ENCODE assay signal across 8 mouse cellular contexts in genomic region chr3:55112710-55113415, GRCm38 (mm10). TPM values are rescaled to one million over a fixed set of nuclear protein-coding genes. Genes with fewer than 3 reads are reported as not detected.
A peak's percentile ranks its signal among the peaks of the same experiment; 100 is the strongest.
DNase-seq lines count a peak whose midpoint lies in the region; ATAC-seq and TF ChIP-seq lines count a peak whose summit lies in the region.

No protein-coding gene starts in this region.

- 9% methylated on average over 16 of the region's 16 CpGs for WGBS in thymus, adult 2 months
- 11% methylated on average over 16 of the region's 16 CpGs for WGBS in embryonic facial prominence, embryonic 13.5 days

- no peaks in the 10 kb centered on the region for H3K27me3 ChIP-seq in thymus, adult 2 months (ENCODE audit: control insufficient read depth, insufficient read depth, low read length)
- H3K27me3 ChIP-seq in embryonic facial prominence, embryonic 13.5 days = no peaks in the 10 kb centered on the region

- no peak for TF ChIP-seq POLR2A in thymus, adult 2 months (IDR thresholded peaks at IDR 0.05; ENCODE audit: control insufficient read depth, extremely low read depth, insufficient read depth, low read length, poor library complexity)

- peak overlapping the region; percentile 98 for H3K9ac ChIP-seq in embryonic facial prominence, embryonic 13.5 days

- H3K36me3 ChIP-seq in thymus, adult 2 months (ENCODE audit: control insufficient read depth, insufficient read depth, low read length) = peaks cover 8% of the 10 kb centered on the region
- H3K36me3 ChIP-seq in embryonic facial prominence, embryonic 13.5 days = peaks cover 15% of the 10 kb centered on the region

- H3K27ac ChIP-seq in thymus, adult 2 months (ENCODE audit: control insufficient read depth, insufficient read depth, low read length) = no peak overlapping the region
- H3K27ac ChIP-seq in embryonic facial prominence, embryonic 13.5 days = peak overlapping the region; percentile 93

- no peak for ATAC-seq in embryonic facial prominence, embryonic 13.5 days (ENCODE audit: insufficient number of reproducible peaks, insufficient read depth, low FRiP score, low TSS enrichment, low read depth)
- ATAC-seq in megakaryocyte-erythroid progenitor cell, adult 5-6 weeks (replicated peaks; ENCODE audit: low FRiP score, low TSS enrichment, poor library complexity, severe bottlenecking) = peak; percentile 25; the same call in 1 of the 2 replicates

- peak overlapping the region; percentile 68 for H3K4me2 ChIP-seq in embryonic facial prominence, embryonic 13.5 days

- no peaks in the 10 kb centered on the region for H3K9me3 ChIP-seq in embryonic facial prominence, embryonic 13.5 days

- H3K4me1 ChIP-seq in thymus, adult 2 months (replicated peaks; ENCODE audit: control insufficient read depth, insufficient read depth, low read length) = peaks cover 4% of the 10 kb centered on the region
- H3K4me1 ChIP-seq in embryonic facial prominence, embryonic 13.5 days = peaks cover 19% of the 10 kb centered on the region

- no peak for TF ChIP-seq CTCF in thymus, adult 2 months (IDR thresholded peaks at IDR 0.05; ENCODE audit: borderline replicate concordance, control insufficient read depth, extremely low read depth, insufficient read depth, low read length, poor library complexity)

- H3K4me3 ChIP-seq in thymus, adult 2 months (ENCODE audit: control insufficient read depth, insufficient read depth, low read length) = peak overlapping the region; percentile 71
- peak overlapping the region; percentile 81 for H3K4me3 ChIP-seq in embryonic facial prominence, embryonic 13.5 days

- no peak for DNase-seq in thymus, adult 2 months
- DNase-seq in thymus, postnatal 10 days (ENCODE audit: low spot score in 2 of 2) = no peak
- peak; percentile 46 for DNase-seq in induced T-regulatory cell, adult 2 months (ENCODE audit: low read depth)
- no peak for DNase-seq in right cerebral cortex, postnatal 14 days
- DNase-seq in ovary, postnatal 36 days (ENCODE audit: low spot score) = no peak
- DNase-seq in right cerebral cortex, postnatal 36 days (ENCODE audit: low spot score in 2 of 2) = no peak

RNA-seq across cellular contexts. Expression of gene Spg20, which starts 1.0 kb away (rescaled TPM):
- polyA plus RNA-seq in thymus, adult 2 months (2012; rRNA removed) = 9.0 and 9.5 TPM in 2 replicates
- 78.5 and 85.3 TPM in 2 replicates for polyA plus RNA-seq in embryonic facial prominence, embryonic 13.5 days (2015; fragmentation: Nextera tagmentation; extraction: Ambion mirVana)
- total RNA-seq in megakaryocyte-erythroid progenitor cell, adult 5-6 weeks (2014; fragmentation: Nextera tagmentation) = 12.3 and 16.4 TPM in 2 replicates
- 32.3 and 33.2 TPM in 2 replicates for total RNA-seq in megakaryocyte-erythroid progenitor cell, adult 5-6 weeks (2017)

RNA-seq across cellular contexts. Expression of gene Ccdc169, which starts 24.3 kb away (rescaled TPM):
- polyA plus RNA-seq in thymus, adult 2 months (2012; rRNA removed) = not detected in 2 replicates
- polyA plus RNA-seq in embryonic facial prominence, embryonic 13.5 days (2015; fragmentation: Nextera tagmentation; extraction: Ambion mirVana) = 0.15 and 0.25 TPM in 2 replicates
- total RNA-seq in megakaryocyte-erythroid progenitor cell, adult 5-6 weeks (2014; fragmentation: Nextera tagmentation) = 0.84 TPM in 1 of 2 replicates, not detected in the other
- total RNA-seq in megakaryocyte-erythroid progenitor cell, adult 5-6 weeks (2017) = not detected in 2 replicates

RNA-seq across cellular contexts. Expression of gene Ccna1, which starts 57.6 kb away (rescaled TPM):
- polyA plus RNA-seq in thymus, adult 2 months (2012; rRNA removed) = 0.94 TPM in 1 of 2 replicates, not detected in the other
- 1.7 and 3.0 TPM in 2 replicates for polyA plus RNA-seq in embryonic facial prominence, embryonic 13.5 days (2015; fragmentation: Nextera tagmentation; extraction: Ambion mirVana)
- total RNA-seq in megakaryocyte-erythroid progenitor cell, adult 5-6 weeks (2014; fragmentation: Nextera tagmentation) = not detected in 2 replicates
- total RNA-seq in megakaryocyte-erythroid progenitor cell, adult 5-6 weeks (2017) = not detected in 2 replicates
